In the genomic region with DNA sequence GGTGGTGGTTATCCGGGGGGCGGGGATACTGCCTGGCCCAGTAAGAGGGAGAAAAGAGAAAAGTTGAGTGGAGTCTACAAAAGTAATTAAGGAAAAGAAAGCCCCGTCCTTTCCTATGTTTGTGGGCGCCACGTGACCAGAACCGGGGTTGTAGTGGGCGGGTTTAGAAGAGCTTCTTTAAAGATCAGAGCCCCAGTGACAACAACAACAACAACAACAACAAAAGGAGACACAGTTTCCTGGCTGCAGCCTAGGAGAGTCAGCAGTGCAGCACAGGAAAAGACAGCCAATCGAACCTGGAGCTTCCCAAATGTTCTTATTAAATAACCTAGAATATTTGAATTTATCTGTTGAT, we compare ENCODE assay signal across 8 mouse cellular contexts. TPM values are rescaled to one million over a fixed set of nuclear protein-coding genes. Genes with fewer than 3 reads are reported as not detected.
DNase-seq lines count a peak whose midpoint lies in the region; ATAC-seq and TF ChIP-seq lines count a peak whose summit lies in the region.

No protein-coding gene starts in this region.

- H3K9me3 ChIP-seq in hindbrain, postnatal 0 days (ENCODE audit: low read length), result no peaks in the 10 kb centered on the region

- 23% methylated on average over 8 of the region's 8 CpGs for WGBS in hindbrain, postnatal 0 days

- no peaks in the 10 kb centered on the region for H3K4me1 ChIP-seq in hindbrain, postnatal 0 days (ENCODE audit: insufficient read depth, low read length)

- ATAC-seq in common myeloid progenitor, adult 5-6 weeks (replicated peaks; ENCODE audit: low read depth, poor library complexity, severe bottlenecking), result peak; percentile 43
- peak; percentile 62 for ATAC-seq in hindbrain, postnatal 0 days
- peak; percentile 62 for ATAC-seq in megakaryocyte-erythroid progenitor cell, adult 5-6 weeks (replicated peaks; ENCODE audit: low FRiP score, low TSS enrichment, poor library complexity, severe bottlenecking)
- no peak; the same call in 1 of the 2 replicates for ATAC-seq in granulocyte monocyte progenitor cell, adult 5-6 weeks (replicated peaks; ENCODE audit: poor library complexity, severe bottlenecking)

- no peak overlapping the region for H3K27ac ChIP-seq in hindbrain, postnatal 0 days

- H3K27me3 ChIP-seq in hindbrain, postnatal 0 days (ENCODE audit: insufficient read depth, low read length), result no peaks in the 10 kb centered on the region

- H3K9ac ChIP-seq in hindbrain, postnatal 0 days (replicated peaks; ENCODE audit: low read length), result peak overlapping the region; percentile 28; the same call in 1 of the 2 replicates

- TF ChIP-seq CTCF in hindbrain, postnatal 0 days (IDR thresholded peaks at IDR 0.05; ENCODE audit: low read depth), result no peak

- no peaks in the 10 kb centered on the region for H3K36me3 ChIP-seq in hindbrain, postnatal 0 days (ENCODE audit: insufficient read depth, low read length)

- H3K4me2 ChIP-seq in hindbrain, postnatal 0 days (ENCODE audit: low read depth, low read length), result peak overlapping the region; percentile 75

- H3K4me3 ChIP-seq in hindbrain, postnatal 0 days (ENCODE audit: low read length), result peak overlapping the region; percentile 45

- peak; percentile 2 for DNase-seq in layer of hippocampus, adult 9-11 months
- no peak for DNase-seq in layer of hippocampus, postnatal 10 days (ENCODE audit: low spot score in 2 of 2)
- DNase-seq in hindbrain, postnatal 0 days (ENCODE audit: low spot score), result no peak
- DNase-seq in retina, embryonic 14.5 days (ENCODE audit: low spot score), result no peak
- DNase-seq in kidney, postnatal 14 days, result no peak

RNA-seq across cellular contexts. Expression of a gene that starts 0.5 kb away (rescaled TPM):
- 1 to 10 TPM; 2.1 TPM for total RNA-seq in layer of hippocampus, postnatal 10 days (2021)
- total RNA-seq in common myeloid progenitor, adult 5-6 weeks (2017), result 13.7 and 16.6 TPM in 2 replicates
- 0.73 and 1.7 TPM in 2 replicates for total RNA-seq in hindbrain, postnatal 0 days (2014; rRNA removed)
- polyA plus RNA-seq in hindbrain, postnatal 0 days (2015; fragmentation: Nextera tagmentation; extraction: Ambion mirVana), result 1.8 and 2.7 TPM in 2 replicates
- total RNA-seq in megakaryocyte-erythroid progenitor cell, adult 5-6 weeks (2014; fragmentation: Nextera tagmentation), result 3.8 and 4.5 TPM in 2 replicates
- 9.0 and 11.8 TPM in 2 replicates for total RNA-seq in megakaryocyte-erythroid progenitor cell, adult 5-6 weeks (2017)
- 5.5 and 12.5 TPM in 2 replicates for total RNA-seq in granulocyte monocyte progenitor cell, adult 5-6 weeks (2014; fragmentation: Nextera tagmentation)
- total RNA-seq in granulocyte monocyte progenitor cell, adult 5-6 weeks (2017), result 11.4 and 17.5 TPM in 2 replicates

RNA-seq across cellular contexts. Expression of a gene that starts 39.0 kb away (rescaled TPM):
- 1 to 10 TPM; 1.6 TPM for total RNA-seq in layer of hippocampus, postnatal 10 days (2021)
- total RNA-seq in common myeloid progenitor, adult 5-6 weeks (2017), result 5.9 and 6.3 TPM in 2 replicates
- 2.1 and 2.2 TPM in 2 replicates for total RNA-seq in hindbrain, postnatal 0 days (2014; rRNA removed)
- polyA plus RNA-seq in hindbrain, postnatal 0 days (2015; fragmentation: Nextera tagmentation; extraction: Ambion mirVana), result 1.8 and 2.4 TPM in 2 replicates
- total RNA-seq in megakaryocyte-erythroid progenitor cell, adult 5-6 weeks (2014; fragmentation: Nextera tagmentation), result 5.4 and 5.7 TPM in 2 replicates
- 4.9 and 6.8 TPM in 2 replicates for total RNA-seq in megakaryocyte-erythroid progenitor cell, adult 5-6 weeks (2017)
- total RNA-seq in granulocyte monocyte progenitor cell, adult 5-6 weeks (2014; fragmentation: Nextera tagmentation), result 4.7 and 7.8 TPM in 2 replicates
- 7.5 and 10.7 TPM in 2 replicates for total RNA-seq in granulocyte monocyte progenitor cell, adult 5-6 weeks (2017)
